Mouse (Mus musculus) monocyte, adult 59 days (primary cell): ENCODE data around the gene Mfap5. TPM values are rescaled to one million over a fixed set of nuclear protein-coding genes. Genes with fewer than 3 reads are reported as not detected.

Experiments used
- total RNA-seq, 2 experiments: library from RNA; stranded (reverse); gene quantifications; one replicate each; pipeline ENCODE4 v1.2.4; 2023

The Mfap5 gene
- under 1 TPM in 1 of 2 experiments, not detected in 1; 0.71 TPM for total RNA-seq

DNA sequence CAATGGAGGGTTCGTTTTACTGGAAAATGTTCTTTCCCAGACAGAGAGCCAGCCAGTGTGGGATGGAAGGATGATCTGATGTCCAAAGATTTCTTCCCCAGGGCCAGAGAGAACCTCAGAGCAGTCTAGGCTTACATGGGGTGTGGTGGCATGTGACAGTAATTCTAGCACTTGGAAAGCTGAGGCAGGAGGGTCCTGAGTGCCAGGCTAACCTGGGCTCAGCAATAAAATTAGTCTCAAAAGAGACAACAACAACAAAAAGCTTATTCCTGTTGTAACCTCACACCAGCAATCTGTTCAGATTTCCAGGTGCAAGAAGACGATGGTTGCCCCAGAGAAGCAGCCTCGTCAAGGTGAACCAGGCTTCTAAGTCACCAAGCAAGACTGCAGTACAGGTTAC is at the start of gene Mfap5:
Mfap5 (plus strand) TSS at position 301 of the 400 bp plus-strand sequence.

DNA sequence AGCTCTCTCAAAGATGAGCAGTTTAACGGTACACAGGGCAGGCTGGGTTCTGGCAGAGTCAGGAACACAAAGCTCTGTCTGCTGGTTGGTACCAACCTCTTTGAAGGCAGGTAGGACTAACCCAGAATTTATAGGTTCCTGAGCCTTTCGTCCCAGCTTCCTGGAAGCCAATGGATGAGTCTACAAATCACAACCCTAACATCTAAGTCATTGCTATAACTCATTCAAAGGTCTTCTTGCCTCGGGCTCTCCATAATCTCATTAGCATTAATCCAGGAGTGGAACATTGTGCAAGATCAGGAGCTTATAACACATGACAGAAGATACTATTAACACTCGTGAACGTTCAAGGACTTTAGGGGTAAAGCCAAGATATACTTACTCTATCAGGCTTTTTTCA is 7.0 kb upstream of the Mfap5 start, which contains the start of gene Rimklb:
Rimklb (minus strand) TSS at position 101 of the 400 bp plus-strand sequence.

DNA sequence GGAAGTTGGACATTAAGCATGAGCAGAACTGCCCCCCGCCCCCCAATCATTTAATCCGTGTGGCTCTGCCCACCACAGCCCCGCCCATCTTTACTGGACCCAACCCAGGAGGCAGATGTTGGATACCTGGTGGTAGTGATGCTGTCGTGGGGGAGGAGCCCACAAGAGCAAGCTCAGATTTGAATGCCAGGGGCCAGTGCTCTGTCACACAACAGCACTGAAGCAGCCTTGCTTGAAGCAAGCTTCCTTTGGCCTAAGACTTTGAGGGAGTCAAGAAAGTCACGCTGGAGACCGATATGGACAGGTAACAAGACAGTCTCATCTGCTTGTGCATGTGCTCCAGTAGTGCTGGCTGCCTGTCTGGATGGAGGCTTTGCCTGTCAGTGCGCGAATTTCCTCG is 48.0 kb downstream of the Mfap5 start, which contains the start of gene Aicda:
Aicda (plus strand) TSS at position 196 of the 400 bp plus-strand sequence.

Other genes with a start within 250 kb of the Mfap5 start
- not detected for gene Klrg1, start 223.0 kb upstream of the Mfap5 start, total RNA-seq
- gene M6pr, start 197.1 kb upstream of the Mfap5 start, total RNA-seq = 100 to 1,000 TPM; 244 to 251 TPM
- gene Phc1, start 165.3 kb upstream of the Mfap5 start, total RNA-seq = 10 to 100 TPM; 14.9 to 17.6 TPM
- gene Rimklb, start 7.1 kb upstream of the Mfap5 start, total RNA-seq = not detected
- gene Aicda, start 48.0 kb downstream of the Mfap5 start, total RNA-seq = not detected
- gene Apobec1, start 96.6 kb downstream of the Mfap5 start, total RNA-seq = 100 to 1,000 TPM; 346 to 368 TPM
- under 1 TPM; 0.52 to 0.64 TPM for gene Gdf3, start 104.2 kb downstream of the Mfap5 start, total RNA-seq
- gene Dppa3, start 120.6 kb downstream of the Mfap5 start, total RNA-seq = not detected
- not detected for gene Nanog, start 201.6 kb downstream of the Mfap5 start, total RNA-seq